ENCODE assay signal across 8 mouse cellular contexts in genomic region chr9:57655749-57656148, GRCm38 (mm10). TPM values are rescaled to one million over a fixed set of nuclear protein-coding genes. Genes with fewer than 3 reads are reported as not detected.
DNase-seq lines count a peak whose midpoint lies in the region; ATAC-seq and TF ChIP-seq lines count a peak whose summit lies in the region.

No protein-coding gene starts in this region.

- no peak for TF ChIP-seq EP300 in lung, postnatal 0 days (IDR thresholded peaks at IDR 0.05)

- TF ChIP-seq CTCF in lung, postnatal 0 days (IDR thresholded peaks at IDR 0.05) = peak; percentile 96

- DNase-seq in Muller cell, postnatal 12 days (ENCODE audit: inconsistent ontology term) = peak; percentile 84
- peak; percentile 91 for DNase-seq in cerebellum, adult 9-11 months
- peak; percentile 85 to 98 for DNase-seq in frontal cortex, adult 2 months (ENCODE audit: extremely low spot score in 1 of 2, low spot score in 1 of 2)
- DNase-seq in hindbrain, embryonic 11.5 days (ENCODE audit: low spot score) = peak; percentile 99
- DNase-seq in layer of hippocampus, adult 9-11 months = peak; percentile 91
- DNase-seq in lung, postnatal 0 days (ENCODE audit: low spot score) = peak; percentile 90
- peak; percentile 96 for DNase-seq in ovary, postnatal 14 days (ENCODE audit: low spot score)
- DNase-seq in thymus, postnatal 10 days (ENCODE audit: low spot score in 2 of 2) = peak; percentile 92 to 99

- WGBS in hindbrain, embryonic 11.5 days = 4% methylated on average over 11 of the region's 11 CpGs
- 4% methylated on average over 11 of the region's 11 CpGs for WGBS in lung, postnatal 0 days

- ATAC-seq in hindbrain, embryonic 11.5 days (ENCODE audit: low FRiP score) = peak; percentile 72
- peak; percentile 82 for ATAC-seq in lung, postnatal 0 days

- H3K9ac ChIP-seq in hindbrain, embryonic 11.5 days (ENCODE audit: low read depth, low read length) = peak overlapping the region; percentile 51; the same call in 1 of the 2 replicates
- H3K9ac ChIP-seq in lung, postnatal 0 days (replicated peaks; ENCODE audit: low read depth) = no peak overlapping the region

- no peak overlapping the region for H3K4me3 ChIP-seq in hindbrain, embryonic 11.5 days (ENCODE audit: low read depth, low read length)
- no peak overlapping the region for H3K4me3 ChIP-seq in lung, postnatal 0 days (ENCODE audit: low read depth, low read length)

- no peak overlapping the region for H3K27ac ChIP-seq in hindbrain, embryonic 11.5 days (ENCODE audit: low read depth, low read length)
- H3K27ac ChIP-seq in lung, postnatal 0 days (ENCODE audit: low read length) = no peak overlapping the region

- no peaks in the 10 kb centered on the region for H3K9me3 ChIP-seq in hindbrain, embryonic 11.5 days (ENCODE audit: control insufficient read depth, low read length)
- H3K9me3 ChIP-seq in lung, postnatal 0 days (ENCODE audit: low read length) = no peaks in the 10 kb centered on the region

- no peaks in the 10 kb centered on the region for H3K4me1 ChIP-seq in hindbrain, embryonic 11.5 days (replicated peaks; ENCODE audit: control insufficient read depth, insufficient read depth, low read length)
- no peaks in the 10 kb centered on the region; the same call in 1 of the 2 replicates for H3K4me1 ChIP-seq in lung, postnatal 0 days (ENCODE audit: insufficient read depth, low read depth, low read length)

- H3K36me3 ChIP-seq in hindbrain, embryonic 11.5 days (ENCODE audit: control insufficient read depth, insufficient read depth, low read length) = no peaks in the 10 kb centered on the region
- H3K36me3 ChIP-seq in lung, postnatal 0 days (ENCODE audit: insufficient read depth, low read length) = no peaks in the 10 kb centered on the region

- no peaks in the 10 kb centered on the region for H3K27me3 ChIP-seq in hindbrain, embryonic 11.5 days (ENCODE audit: control insufficient read depth, insufficient read depth, low read length)
- no peaks in the 10 kb centered on the region for H3K27me3 ChIP-seq in lung, postnatal 0 days (replicated peaks; ENCODE audit: insufficient read depth, low read length)

- H3K4me2 ChIP-seq in hindbrain, embryonic 11.5 days (replicated peaks; ENCODE audit: low read depth, low read length) = peak overlapping the region; percentile 39
- peak overlapping the region; percentile 42 for H3K4me2 ChIP-seq in lung, postnatal 0 days (replicated peaks; ENCODE audit: low read depth, low read length)

RNA-seq across cellular contexts. Expression of gene Csk, which starts 2.3 kb away (rescaled TPM):
- 66.1 and 86.0 TPM in 2 replicates for polyA plus RNA-seq in frontal cortex, adult 2 months (2012; rRNA removed)
- 29.4 and 30.7 TPM in 2 replicates for polyA plus RNA-seq in hindbrain, embryonic 11.5 days (2014; fragmentation: Nextera tagmentation; extraction: Ambion mirVana)
- polyA plus RNA-seq in lung, postnatal 0 days (2015; fragmentation: Nextera tagmentation; extraction: Ambion mirVana) = 25.6 and 27.3 TPM in 2 replicates

RNA-seq across cellular contexts. Expression of gene Cyp1a2, which starts 27.8 kb away (rescaled TPM):
- 1.1 TPM in 1 of 2 replicates, not detected in the other for polyA plus RNA-seq in frontal cortex, adult 2 months (2012; rRNA removed)
- polyA plus RNA-seq in hindbrain, embryonic 11.5 days (2014; fragmentation: Nextera tagmentation; extraction: Ambion mirVana) = not detected in 2 replicates
- 0.07 TPM in 1 of 2 replicates, not detected in the other for polyA plus RNA-seq in lung, postnatal 0 days (2015; fragmentation: Nextera tagmentation; extraction: Ambion mirVana)

RNA-seq across cellular contexts. Expression of gene Cyp1a1, which starts 32.0 kb away (rescaled TPM):
- polyA plus RNA-seq in frontal cortex, adult 2 months (2012; rRNA removed) = 0.08 TPM in 2 replicates
- not detected in 2 replicates for polyA plus RNA-seq in hindbrain, embryonic 11.5 days (2014; fragmentation: Nextera tagmentation; extraction: Ambion mirVana)
- 9.0 and 13.0 TPM in 2 replicates for polyA plus RNA-seq in lung, postnatal 0 days (2015; fragmentation: Nextera tagmentation; extraction: Ambion mirVana)

RNA-seq across cellular contexts. Expression of gene Lman1l, which starts 35.2 kb away (rescaled TPM):
- polyA plus RNA-seq in frontal cortex, adult 2 months (2012; rRNA removed) = 0.08 and 0.12 TPM in 2 replicates
- polyA plus RNA-seq in hindbrain, embryonic 11.5 days (2014; fragmentation: Nextera tagmentation; extraction: Ambion mirVana) = not detected in 2 replicates
- polyA plus RNA-seq in lung, postnatal 0 days (2015; fragmentation: Nextera tagmentation; extraction: Ambion mirVana) = not detected in 2 replicates

RNA-seq across cellular contexts. Expression of gene Cplx3, which starts 49.7 kb away (rescaled TPM):
- polyA plus RNA-seq in frontal cortex, adult 2 months (2012; rRNA removed) = 17.6 and 18.4 TPM in 2 replicates
- polyA plus RNA-seq in hindbrain, embryonic 11.5 days (2014; fragmentation: Nextera tagmentation; extraction: Ambion mirVana) = 0.09 and 0.11 TPM in 2 replicates
- polyA plus RNA-seq in lung, postnatal 0 days (2015; fragmentation: Nextera tagmentation; extraction: Ambion mirVana) = not detected in 2 replicates
